Mouse (Mus musculus): ENCODE data around the gene Arrdc5.

- TF ChIP-seq CTCF (conservative IDR thresholded peaks at IDR 0.05 in 1 of 2, IDR thresholded peaks at IDR 0.05 in 1 of 2; ENCODE audit: low read depth in 2 of 2, low read length in 2 of 2) (no peak), RCOR1 (conservative IDR thresholded peaks at IDR 0.05; ENCODE audit: low read depth, low read length) (no peak)
These were observed 37.4 kb downstream of the Arrdc5 start for GRCm38 (mm10) chr17:56262645-56263094.

Data from CH12.LX (cell line).